Mouse (Mus musculus) bone marrow macrophage, adult 2 months (primary cell): ENCODE results near the gene Cdh13.

ENCODE experiments used
- CTCF ChIP-seq: IDR thresholded peaks from 2 replicates; pipeline ENCODE4 v1.5.1; 2012; ENCODE audit warnings: low read depth, mild to moderate bottlenecking, low read length, moderate library complexity
- POLR2A ChIP-seq: IDR thresholded peaks from 2 replicates; pipeline ENCODE4 v1.6.1; 2012; ENCODE audit warnings: mild to moderate bottlenecking, low read depth, low read length, borderline replicate concordance

GRCm38 (mm10) chr8:118393909-118394650 lies 110.5 kb downstream of the Cdh13 start:
- no peak for TF ChIP-seq CTCF
- no peak for TF ChIP-seq POLR2A
